Mouse (Mus musculus): Measurements from ENCODE around the gene Hoxb1. TPM values are rescaled to one million over a fixed set of nuclear protein-coding genes. Genes with fewer than 3 reads are reported as not detected.

The Hoxb1 gene
- total and polyA plus RNA-seq, 2 experiments = not detected

- no peak for DNase-seq (ENCODE audit: extremely low read depth, low read depth, low spot score)
- Histone ChIP-seq H3K4me1 (ENCODE audit: control insufficient read depth, insufficient read depth, low read length) (peaks cover 3% of the 10 kb centered on the region; the same call in 1 of the 2 replicates), H3K36me3 (ENCODE audit: control insufficient read depth, insufficient read depth, low read length) (no peaks in the 10 kb centered on the region), H3K79me2 (ENCODE audit: control insufficient read depth, insufficient read depth, low read length) (no peaks in the 10 kb centered on the region), H3K27me3 (ENCODE audit: control insufficient read depth, insufficient read depth, low read length) (peaks cover 29% of the 10 kb centered on the region), H3K9ac (ENCODE audit: low read depth, low read length) (peak overlapping the region; percentile 42), H3K27ac (replicated peaks; ENCODE audit: insufficient read depth, low read depth, low read length) (no peak overlapping the region), H3K4me3 (ENCODE audit: insufficient read depth, low read depth, low read length) (peak overlapping the region; percentile 33; the same call in 1 of the 2 replicates)
- no peak for TF ChIP-seq CTCF (IDR thresholded peaks at IDR 0.05; ENCODE audit: low read depth, low read length)
- TF ChIP-seq POLR2A (IDR thresholded peaks at IDR 0.05; ENCODE audit: extremely low read depth, insufficient read depth, low read length) = no peak
- WGBS = 12% methylated on average over 56 of the region's 56 CpGs
These were observed 20.2 kb upstream of the Hoxb1 start for GRCm38 (mm10) chr11:96345220-96345892.

- no peak overlapping the region for H3K27ac ChIP-seq (replicated peaks; ENCODE audit: insufficient read depth, low read depth, low read length)
- DNase-seq (ENCODE audit: extremely low read depth, low read depth, low spot score) = no peak
- TF ChIP-seq POLR2A (IDR thresholded peaks at IDR 0.05; ENCODE audit: extremely low read depth, insufficient read depth, low read length) (no peak), CTCF (IDR thresholded peaks at IDR 0.05; ENCODE audit: low read depth, low read length) (0 out of 2 replicates have a peak, but pooled peaks have one; percentile 17)
- H3K4me3 ChIP-seq (ENCODE audit: insufficient read depth, low read depth, low read length) = peak overlapping the region; percentile 33; the same call in 1 of the 2 replicates
- H3K4me1 ChIP-seq (ENCODE audit: control insufficient read depth, insufficient read depth, low read length) = peaks cover 3% of the 10 kb centered on the region; the same call in 1 of the 2 replicates
- H3K27me3 ChIP-seq (ENCODE audit: control insufficient read depth, insufficient read depth, low read length) = peaks cover 29% of the 10 kb centered on the region
- 21% methylated on average over 45 of the region's 45 CpGs for WGBS
- peak overlapping the region; percentile 42; the same call in 1 of the 2 replicates for H3K9ac ChIP-seq (ENCODE audit: low read depth, low read length)
- no peaks in the 10 kb centered on the region for H3K36me3 ChIP-seq (ENCODE audit: control insufficient read depth, insufficient read depth, low read length)
- H3K79me2 ChIP-seq (ENCODE audit: control insufficient read depth, insufficient read depth, low read length) = no peaks in the 10 kb centered on the region
These were observed 19.4 kb upstream of the Hoxb1 start for GRCm38 (mm10) chr11:96345893-96346806.

- no peak for TF ChIP-seq CTCF (IDR thresholded peaks at IDR 0.05; ENCODE audit: low read depth, low read length)
- TF ChIP-seq POLR2A (IDR thresholded peaks at IDR 0.05; ENCODE audit: extremely low read depth, insufficient read depth, low read length) = no peak
- H3K36me3 ChIP-seq (ENCODE audit: control insufficient read depth, insufficient read depth, low read length) = no peaks in the 10 kb centered on the region
- H3K79me2 ChIP-seq (ENCODE audit: control insufficient read depth, insufficient read depth, low read length) = no peaks in the 10 kb centered on the region
- peaks cover 3% of the 10 kb centered on the region; the same call in 1 of the 2 replicates for H3K4me1 ChIP-seq (ENCODE audit: control insufficient read depth, insufficient read depth, low read length)
- no peak overlapping the region for H3K4me3 ChIP-seq (ENCODE audit: insufficient read depth, low read depth, low read length)
- no peak overlapping the region for H3K27ac ChIP-seq (replicated peaks; ENCODE audit: insufficient read depth, low read depth, low read length)
- no peak overlapping the region for H3K9ac ChIP-seq (ENCODE audit: low read depth, low read length)
- H3K27me3 ChIP-seq (ENCODE audit: control insufficient read depth, insufficient read depth, low read length) = peaks cover 26% of the 10 kb centered on the region
- 40% methylated on average over 5 of the region's 5 CpGs for WGBS
- peak; percentile 16 for DNase-seq (ENCODE audit: extremely low read depth, low read depth, low spot score)
These were observed 18.5 kb upstream of the Hoxb1 start for GRCm38 (mm10) chr11:96346916-96347520.

- Histone ChIP-seq H3K79me2 (ENCODE audit: control insufficient read depth, insufficient read depth, low read length) (no peaks in the 10 kb centered on the region), H3K27me3 (ENCODE audit: control insufficient read depth, insufficient read depth, low read length) (peaks cover 28% of the 10 kb centered on the region), H3K4me1 (ENCODE audit: control insufficient read depth, insufficient read depth, low read length) (peaks cover 3% of the 10 kb centered on the region; the same call in 1 of the 2 replicates), H3K4me3 (ENCODE audit: insufficient read depth, low read depth, low read length) (no peak overlapping the region), H3K9ac (ENCODE audit: low read depth, low read length) (no peak overlapping the region), H3K36me3 (ENCODE audit: control insufficient read depth, insufficient read depth, low read length) (no peaks in the 10 kb centered on the region), H3K27ac (replicated peaks; ENCODE audit: insufficient read depth, low read depth, low read length) (no peak overlapping the region)
- no peak for DNase-seq (ENCODE audit: extremely low read depth, low read depth, low spot score)
- TF ChIP-seq CTCF (IDR thresholded peaks at IDR 0.05; ENCODE audit: low read depth, low read length) (no peak), POLR2A (IDR thresholded peaks at IDR 0.05; ENCODE audit: extremely low read depth, insufficient read depth, low read length) (no peak)
- 17% methylated on average over 4 of the region's 4 CpGs for WGBS
These were observed 17.8 kb upstream of the Hoxb1 start for GRCm38 (mm10) chr11:96347717-96348116.

- TF ChIP-seq CTCF (IDR thresholded peaks at IDR 0.05; ENCODE audit: low read depth, low read length) = no peak
- no peak overlapping the region for H3K27ac ChIP-seq (replicated peaks; ENCODE audit: insufficient read depth, low read depth, low read length)
- H3K4me1 ChIP-seq (ENCODE audit: control insufficient read depth, insufficient read depth, low read length) = peaks cover 3% of the 10 kb centered on the region; the same call in 1 of the 2 replicates
- no peak for DNase-seq (ENCODE audit: extremely low read depth, low read depth, low spot score)
- no peaks in the 10 kb centered on the region for H3K79me2 ChIP-seq (ENCODE audit: control insufficient read depth, insufficient read depth, low read length)
- H3K4me3 ChIP-seq (ENCODE audit: insufficient read depth, low read depth, low read length) = no peak overlapping the region
- H3K9ac ChIP-seq (ENCODE audit: low read depth, low read length) = no peak overlapping the region; the same call in 1 of the 2 replicates
- H3K27me3 ChIP-seq (ENCODE audit: control insufficient read depth, insufficient read depth, low read length) = peaks cover 34% of the 10 kb centered on the region
- no peaks in the 10 kb centered on the region for H3K36me3 ChIP-seq (ENCODE audit: control insufficient read depth, insufficient read depth, low read length)
- 13% methylated on average over 21 of the region's 21 CpGs for WGBS
These were observed 17.2 kb upstream of the Hoxb1 start for GRCm38 (mm10) chr11:96348141-96348928.

Data from liver, adult 2 months (tissue).